ENCODE assay signal across 8 mouse cellular contexts in the genomic region with DNA sequence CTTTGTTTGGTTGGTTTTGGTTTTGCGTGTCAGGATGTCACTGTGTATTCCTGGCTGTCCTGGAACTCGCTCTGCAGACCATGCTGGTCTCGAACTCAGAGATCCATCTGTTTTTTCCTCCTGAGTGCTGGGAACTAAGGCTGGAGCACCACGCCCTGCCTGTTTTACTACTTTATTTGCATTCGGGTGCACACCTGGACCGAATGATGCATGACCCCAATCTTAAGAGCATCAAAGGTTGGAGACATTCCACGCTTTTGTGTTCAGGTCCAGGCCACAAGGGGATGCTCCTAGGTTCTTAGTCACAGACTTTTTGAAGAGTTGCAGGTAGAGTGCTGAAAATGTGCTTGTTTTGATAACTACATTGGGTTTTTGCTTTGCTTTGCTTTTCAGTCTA. TPM values are rescaled to one million over a fixed set of nuclear protein-coding genes. Genes with fewer than 3 reads are reported as not detected.
A peak's percentile ranks its signal among the peaks of the same experiment; 100 is the strongest.
DNase-seq lines count a peak whose midpoint lies in the region; ATAC-seq and TF ChIP-seq lines count a peak whose summit lies in the region.

No protein-coding gene starts in this region.

- H3K27me3 ChIP-seq in heart, embryonic 10.5 days (ENCODE audit: insufficient read depth, poor library complexity, severe bottlenecking), result peaks cover 14% of the 10 kb centered on the region
- no peaks in the 10 kb centered on the region for H3K27me3 ChIP-seq in ES-Bruce4 (ENCODE audit: control insufficient read depth, insufficient read depth, low read length, poor library complexity, severe bottlenecking)
- no peaks in the 10 kb centered on the region; the same call in 1 of the 2 replicates for H3K27me3 ChIP-seq in forebrain, embryonic 16.5 days (replicated peaks; ENCODE audit: control insufficient read depth, insufficient read depth, low read length)

- H3K36me3 ChIP-seq in heart, embryonic 10.5 days, result peaks cover 33% of the 10 kb centered on the region
- peaks cover 34% of the 10 kb centered on the region for H3K36me3 ChIP-seq in ES-Bruce4 (ENCODE audit: control insufficient read depth, insufficient read depth, low read length, poor library complexity, severe bottlenecking)
- H3K36me3 ChIP-seq in forebrain, embryonic 16.5 days (ENCODE audit: control insufficient read depth, insufficient read depth), result peaks cover 4% of the 10 kb centered on the region; the same call in 1 of the 2 replicates

- peak overlapping the region; percentile 87 for H3K9ac ChIP-seq in ES-Bruce4 (ENCODE audit: low read depth, poor library complexity, severe bottlenecking)
- H3K9ac ChIP-seq in forebrain, embryonic 16.5 days (replicated peaks; ENCODE audit: low read depth, low read length), result peak overlapping the region; percentile 58

- peak; percentile 13; the same call in 1 of the 2 replicates for ATAC-seq in forebrain, embryonic 16.5 days
- peak; percentile 2; the same call in 1 of the 2 replicates for ATAC-seq in megakaryocyte, adult 5-6 weeks (ENCODE audit: poor library complexity, severe bottlenecking)
- ATAC-seq in frontal cortex, adult (ENCODE audit: low TSS enrichment), result no peak

- 15% methylated on average over 7 of the region's 7 CpGs for WGBS in heart, embryonic 10.5 days
- WGBS in forebrain, embryonic 16.5 days, result 15% methylated on average over 7 of the region's 7 CpGs

- no peak for TF ChIP-seq POLR2A in ES-Bruce4 (IDR thresholded peaks at IDR 0.05; ENCODE audit: insufficient read depth, low read length)

- peak overlapping the region; percentile 86 for H3K4me2 ChIP-seq in forebrain, embryonic 16.5 days (ENCODE audit: low read length)

- no peaks in the 10 kb centered on the region for H3K9me3 ChIP-seq in heart, embryonic 10.5 days
- no peaks in the 10 kb centered on the region for H3K9me3 ChIP-seq in ES-Bruce4 (replicated peaks; ENCODE audit: control insufficient read depth, insufficient read depth, low read length, poor library complexity, severe bottlenecking)
- H3K9me3 ChIP-seq in forebrain, embryonic 16.5 days (ENCODE audit: control insufficient read depth, low read length), result no peaks in the 10 kb centered on the region

- peak overlapping the region; percentile 77 for H3K4me3 ChIP-seq in heart, embryonic 10.5 days
- H3K4me3 ChIP-seq in ES-Bruce4 (ENCODE audit: low read depth, low read length), result peak overlapping the region; percentile 97
- peak overlapping the region; percentile 74 for H3K4me3 ChIP-seq in forebrain, embryonic 16.5 days (replicated peaks; ENCODE audit: low read length)

- peaks cover 12% of the 10 kb centered on the region for H3K4me1 ChIP-seq in heart, embryonic 10.5 days
- peaks cover 8% of the 10 kb centered on the region for H3K4me1 ChIP-seq in ES-Bruce4 (ENCODE audit: control insufficient read depth, insufficient read depth, low read length)
- H3K4me1 ChIP-seq in forebrain, embryonic 16.5 days (replicated peaks; ENCODE audit: control insufficient read depth, insufficient read depth, low read length), result peaks cover 10% of the 10 kb centered on the region

- no peak for DNase-seq in heart, embryonic 10.5 days (ENCODE audit: low spot score)
- no peak for DNase-seq in heart, adult 9 months (ENCODE audit: low spot score in 2 of 2)
- no peak for DNase-seq in cerebellum, postnatal 36 days
- no peak for DNase-seq in urinary bladder, adult 2 months (ENCODE audit: low spot score)

- no peak for TF ChIP-seq CTCF in ES-Bruce4 (IDR thresholded peaks at IDR 0.05; ENCODE audit: low read depth, low read length)

- no peak for TF ChIP-seq EP300 in ES-Bruce4 (IDR thresholded peaks at IDR 0.05; ENCODE audit: insufficient read depth, low read depth, low read length)

- H3K27ac ChIP-seq in heart, embryonic 10.5 days, result peak overlapping the region; percentile 88
- H3K27ac ChIP-seq in ES-Bruce4 (ENCODE audit: insufficient read depth, low read length), result 0 out of 2 replicates have a peak overlapping the region, but pooled peaks have one; percentile 7
- no peak overlapping the region for H3K27ac ChIP-seq in forebrain, embryonic 16.5 days (ENCODE audit: low read length)

RNA-seq across cellular contexts. Expression of gene Rtel1, which starts 0.6 kb away (rescaled TPM):
- polyA plus RNA-seq in heart, embryonic 10.5 days (2016; fragmentation: Nextera tagmentation; extraction: Ambion mirVana), result 46.0 and 50.6 TPM in 2 replicates
- 49.0 and 54.2 TPM in 2 replicates for polyA plus RNA-seq in ES-Bruce4 (2011; ENCODE audit: insufficient read depth, insufficient read length, low read depth, missing spikeins)
- 35.3 and 42.5 TPM in 2 replicates for polyA plus RNA-seq in forebrain, embryonic 16.5 days (2015; fragmentation: Nextera tagmentation; extraction: Ambion mirVana)
- total RNA-seq in megakaryocyte, adult 5-6 weeks (2015), result 26.8 and 34.1 TPM in 2 replicates
- 21.6 and 25.8 TPM in 2 replicates for total RNA-seq in megakaryocyte, adult 5-6 weeks (2017)
- 42.1 and 55.2 TPM in 2 replicates for polyA plus RNA-seq in urinary bladder, adult 2 months (2012; rRNA removed)

RNA-seq across cellular contexts. Expression of gene Stmn3, which starts 5.8 kb away (rescaled TPM):
- 0.37 and 1.0 TPM in 2 replicates for polyA plus RNA-seq in heart, embryonic 10.5 days (2016; fragmentation: Nextera tagmentation; extraction: Ambion mirVana)
- polyA plus RNA-seq in ES-Bruce4 (2011; ENCODE audit: insufficient read depth, insufficient read length, low read depth, missing spikeins), result 1.2 and 1.8 TPM in 2 replicates
- polyA plus RNA-seq in forebrain, embryonic 16.5 days (2015; fragmentation: Nextera tagmentation; extraction: Ambion mirVana), result 899 and 1,155 TPM in 2 replicates
- not detected in 2 replicates for total RNA-seq in megakaryocyte, adult 5-6 weeks (2015)
- not detected in 2 replicates for total RNA-seq in megakaryocyte, adult 5-6 weeks (2017)
- polyA plus RNA-seq in urinary bladder, adult 2 months (2012; rRNA removed), result 1.1 and 1.3 TPM in 2 replicates

RNA-seq across cellular contexts. Expression of gene Gmeb2, which starts 32.3 kb away (rescaled TPM):
- polyA plus RNA-seq in heart, embryonic 10.5 days (2016; fragmentation: Nextera tagmentation; extraction: Ambion mirVana), result 13.1 and 13.2 TPM in 2 replicates
- polyA plus RNA-seq in ES-Bruce4 (2011; ENCODE audit: insufficient read depth, insufficient read length, low read depth, missing spikeins), result 16.4 and 16.7 TPM in 2 replicates
- 22.0 and 22.7 TPM in 2 replicates for polyA plus RNA-seq in forebrain, embryonic 16.5 days (2015; fragmentation: Nextera tagmentation; extraction: Ambion mirVana)
- total RNA-seq in megakaryocyte, adult 5-6 weeks (2015), result 12.5 and 16.6 TPM in 2 replicates
- total RNA-seq in megakaryocyte, adult 5-6 weeks (2017), result 13.4 and 23.9 TPM in 2 replicates
- 18.1 and 21.0 TPM in 2 replicates for polyA plus RNA-seq in urinary bladder, adult 2 months (2012; rRNA removed)

RNA-seq across cellular contexts. Expression of gene Zgpat, which starts 44.6 kb away (rescaled TPM):
- polyA plus RNA-seq in heart, embryonic 10.5 days (2016; fragmentation: Nextera tagmentation; extraction: Ambion mirVana), result 36.9 and 38.0 TPM in 2 replicates
- polyA plus RNA-seq in ES-Bruce4 (2011; ENCODE audit: insufficient read depth, insufficient read length, low read depth, missing spikeins), result 11.5 and 13.5 TPM in 2 replicates
- 81.6 and 91.5 TPM in 2 replicates for polyA plus RNA-seq in forebrain, embryonic 16.5 days (2015; fragmentation: Nextera tagmentation; extraction: Ambion mirVana)
- total RNA-seq in megakaryocyte, adult 5-6 weeks (2015), result 4.9 and 7.9 TPM in 2 replicates
- 28.0 and 29.5 TPM in 2 replicates for total RNA-seq in megakaryocyte, adult 5-6 weeks (2017)
- 36.7 and 41.9 TPM in 2 replicates for polyA plus RNA-seq in urinary bladder, adult 2 months (2012; rRNA removed)

RNA-seq across cellular contexts. Expression of gene Arfrp1, which starts 45.1 kb away (rescaled TPM):
- 64.1 and 65.6 TPM in 2 replicates for polyA plus RNA-seq in heart, embryonic 10.5 days (2016; fragmentation: Nextera tagmentation; extraction: Ambion mirVana)
- 29.1 and 35.4 TPM in 2 replicates for polyA plus RNA-seq in ES-Bruce4 (2011; ENCODE audit: insufficient read depth, insufficient read length, low read depth, missing spikeins)
- 93.7 and 107 TPM in 2 replicates for polyA plus RNA-seq in forebrain, embryonic 16.5 days (2015; fragmentation: Nextera tagmentation; extraction: Ambion mirVana)
- 22.8 and 29.9 TPM in 2 replicates for total RNA-seq in megakaryocyte, adult 5-6 weeks (2015)
- 37.2 and 43.3 TPM in 2 replicates for total RNA-seq in megakaryocyte, adult 5-6 weeks (2017)
- polyA plus RNA-seq in urinary bladder, adult 2 months (2012; rRNA removed), result 67.5 and 73.0 TPM in 2 replicates

Comparison
In these comparisons a context has a peak if more than half of its experiments do, and no peak if none do; other contexts are left out.
1. RNA of gene Stmn3, which starts 5.8 kb away (polyA plus RNA-seq): 899 to 1,155 TPM in forebrain, embryonic 16.5 days; 1.2 to 1.8 TPM in ES-Bruce4, 1.1 to 1.3 TPM in urinary bladder, adult 2 months and 0.37 to 1.0 TPM in heart, embryonic 10.5 days; every median in the first group is over 100 times any median in the second.
2. Peak in every context shown above with its lines, with median percentiles within 50 percentile points of each other: H3K4me3 ChIP-seq.